Mouse (Mus musculus): ENCODE results near the gene Tbc1d1.

DNA sequence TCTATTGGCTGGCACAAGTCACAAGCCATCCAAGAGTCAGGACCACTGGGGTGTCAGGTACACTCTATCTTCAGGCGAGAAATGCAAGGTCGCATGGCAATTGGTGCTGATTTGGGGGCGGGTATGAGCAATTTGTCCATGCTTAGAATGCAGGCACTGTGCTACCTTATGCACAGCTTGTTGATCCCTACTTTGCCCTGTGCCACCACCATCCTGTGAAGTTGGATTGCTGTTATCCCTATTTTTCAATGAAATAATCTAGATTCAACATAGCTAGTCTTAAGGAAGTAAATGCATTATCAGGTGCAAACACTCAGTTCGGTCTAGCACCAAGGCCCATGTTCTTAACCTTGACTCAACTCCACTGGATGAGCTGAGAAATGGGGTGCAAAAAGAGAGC lies 244.6 kb downstream of the Tbc1d1 start:
- TF ChIP-seq POLR2A (IDR thresholded peaks at IDR 0.05; ENCODE audit: extremely low read depth, insufficient read depth, low read length) = no peak
- no peak for TF ChIP-seq CTCF (IDR thresholded peaks at IDR 0.05; ENCODE audit: low read depth, low read length)

Data from liver, adult 2 months (tissue).